Mouse (Mus musculus): ENCODE data around the gene Hadh.

Hadh gene

GRCm38 (mm10) chr3:131271559-131272373, at the start of gene Hadh:
TSS of gene Hadh (minus strand) at chr3:131272101.
- peak; percentile 91 for DNase-seq (ENCODE audit: low read depth)

- DNase-seq (ENCODE audit: low read depth) = peak; percentile 85
Measured at GRCm38 (mm10) chr3:131320184-131320583, 48.3 kb upstream of the Hadh start.

GRCm38 (mm10) chr3:131318211-131318610, 46.3 kb upstream of the Hadh start:
- DNase-seq (ENCODE audit: low read depth) = no peak

- no peak for DNase-seq (ENCODE audit: low read depth)
Measured at GRCm38 (mm10) chr3:131317126-131317525, 45.2 kb upstream of the Hadh start.

GRCm38 (mm10) chr3:131315957-131316510, 44.1 kb upstream of the Hadh start:
- no peak for DNase-seq (ENCODE audit: low read depth)

GRCm38 (mm10) chr3:131312340-131312739, 40.4 kb upstream of the Hadh start:
- DNase-seq (ENCODE audit: low read depth) = no peak

- DNase-seq (ENCODE audit: low read depth) = no peak
Measured at GRCm38 (mm10) chr3:131310572-131310971, 38.7 kb upstream of the Hadh start.

GRCm38 (mm10) chr3:131307811-131308210, 35.9 kb upstream of the Hadh start:
- DNase-seq (ENCODE audit: low read depth) = no peak

- peak; percentile 55 for DNase-seq (ENCODE audit: low read depth)
Measured at GRCm38 (mm10) chr3:131306255-131306654, 34.4 kb upstream of the Hadh start.

GRCm38 (mm10) chr3:131303320-131303714, 31.4 kb upstream of the Hadh start:
- no peak for DNase-seq (ENCODE audit: low read depth)

GRCm38 (mm10) chr3:131302452-131303319, 30.8 kb upstream of the Hadh start, which contains the start of gene Cyp2u1:
TSS of gene Cyp2u1 (minus strand) at chr3:131303227.
- peak; percentile 82 for DNase-seq (ENCODE audit: low read depth)

- DNase-seq (ENCODE audit: low read depth) = peak; percentile 80
Measured at GRCm38 (mm10) chr3:131299908-131300307, 28.0 kb upstream of the Hadh start.

- no peak for DNase-seq (ENCODE audit: low read depth)
Measured at GRCm38 (mm10) chr3:131299078-131299477, 27.2 kb upstream of the Hadh start.

- no peak for DNase-seq (ENCODE audit: low read depth)
Measured at GRCm38 (mm10) chr3:131296893-131297292, 25.0 kb upstream of the Hadh start.

GRCm38 (mm10) chr3:131295513-131296200, 23.8 kb upstream of the Hadh start:
- DNase-seq (ENCODE audit: low read depth) = no peak

- peak; percentile 17 for DNase-seq (ENCODE audit: low read depth)
Measured at GRCm38 (mm10) chr3:131294503-131294902, 22.6 kb upstream of the Hadh start.

- DNase-seq (ENCODE audit: low read depth) = no peak
Measured at GRCm38 (mm10) chr3:131292959-131293358, 21.1 kb upstream of the Hadh start.

- DNase-seq (ENCODE audit: low read depth) = no peak
Measured at GRCm38 (mm10) chr3:131292349-131292748, 20.4 kb upstream of the Hadh start.

GRCm38 (mm10) chr3:131291890-131292289, 20.0 kb upstream of the Hadh start:
- no peak for DNase-seq (ENCODE audit: low read depth)

GRCm38 (mm10) chr3:131274151-131274550, 2.2 kb upstream of the Hadh start:
- DNase-seq (ENCODE audit: low read depth) = no peak

- no peak for DNase-seq (ENCODE audit: low read depth)
Measured at GRCm38 (mm10) chr3:131272374-131273100, 636 bp upstream of the Hadh start.

All from 416B (cell line).